Mouse (Mus musculus): ENCODE measurements around the gene Lce1m.

GRCm38 (mm10) chr3:92978484-92978883 is 40.4 kb downstream of the Lce1m start:
- TF ChIP-seq MYOD1 (IDR thresholded peaks at IDR 0.05; ENCODE audit: control insufficient read depth, insufficient read length, low read depth) = no peak
- no peak for TF ChIP-seq CTCF (IDR thresholded peaks at IDR 0.05; ENCODE audit: control insufficient read depth, insufficient read depth, insufficient read length)
- TF ChIP-seq MAX (IDR thresholded peaks at IDR 0.05) = no peak
